Mouse (Mus musculus) kidney, postnatal 25 days (tissue): ENCODE measurements at regions not wholly inside any gene's neighbourhood (a gene's known extent, or its start where the extent isn't known, plus 50 kb on each side); places are given as distances from the start of the nearest gene placed in this dataset.

Experiments
- DNase-seq, 2 experiments: peaks; one replicate each; pipeline ENCODE4 v3.0.0; 2021; ENCODE audit warnings: mixed read lengths in 2 of 2

DNA sequence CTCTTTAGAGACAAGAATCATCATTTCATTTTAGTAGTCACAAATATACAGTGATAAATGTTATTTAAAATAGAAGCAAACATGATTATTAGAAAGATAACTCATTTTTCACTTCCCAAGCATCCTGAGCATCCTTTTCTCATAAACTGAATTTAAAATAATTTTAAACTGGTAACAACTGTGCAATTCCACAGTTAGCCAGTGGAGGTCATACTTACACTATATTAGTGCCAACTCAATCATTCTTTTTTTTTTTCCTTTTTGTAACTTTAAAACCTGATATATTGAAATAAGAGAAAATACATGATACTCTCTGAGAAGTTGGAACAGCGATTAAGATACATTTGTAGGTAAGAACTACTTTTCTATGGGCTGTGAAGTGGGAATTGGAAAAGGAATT lies 113.2 kb upstream of the Gm17509 start:
- DNase-seq, result peak in 1 of 2 experiments; percentile 2

DNA sequence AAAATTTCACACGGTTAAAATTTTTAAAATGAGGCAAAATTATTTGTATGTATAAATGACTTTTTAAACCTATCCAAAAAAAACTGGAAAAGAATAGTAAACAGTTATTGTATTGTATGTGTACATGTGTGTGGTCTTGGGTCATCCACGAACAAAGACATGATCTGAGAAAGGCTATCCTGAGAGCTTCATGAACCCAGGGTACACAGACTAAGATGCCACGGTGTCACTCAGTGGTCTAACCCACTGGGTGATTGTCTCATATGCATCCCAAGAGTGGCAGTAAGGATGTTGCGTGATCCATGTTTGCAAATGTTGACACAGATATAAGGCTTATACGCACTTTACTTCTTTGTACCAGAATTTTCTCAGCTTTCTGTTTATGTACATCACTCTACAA lies 113.7 kb upstream of the Gm17509 start:
- DNase-seq, result no peak

DNA sequence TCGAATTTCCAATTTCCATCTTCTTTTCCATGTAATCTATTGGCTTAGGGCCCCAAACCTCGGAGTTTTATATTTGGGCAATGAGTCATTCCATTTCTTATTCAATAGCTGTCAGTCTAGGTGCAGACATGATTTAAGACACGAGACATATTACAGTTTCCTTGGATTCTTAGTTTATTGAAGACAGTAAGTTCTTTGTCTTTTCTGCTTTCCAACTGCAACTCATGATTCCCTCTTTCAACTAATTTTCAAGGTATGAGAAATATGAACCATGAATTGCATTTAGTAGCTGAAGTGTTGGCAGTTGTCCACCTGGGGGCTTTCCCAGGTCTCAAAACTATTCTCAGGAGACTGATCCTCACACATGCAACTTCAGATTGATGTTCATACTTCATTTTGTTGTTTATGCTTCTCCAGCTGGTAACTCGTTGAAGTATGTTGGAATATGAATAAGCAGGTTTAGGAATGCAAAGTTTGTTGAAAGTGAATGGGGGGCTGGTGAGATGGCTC lies 160.3 kb upstream of the Gm17509 start:
- no peak for DNase-seq

- no peak for DNase-seq
Measured at GRCm38 (mm10) chr13:117383480-117384137, 162.7 kb upstream of the Gm17509 start.

DNA sequence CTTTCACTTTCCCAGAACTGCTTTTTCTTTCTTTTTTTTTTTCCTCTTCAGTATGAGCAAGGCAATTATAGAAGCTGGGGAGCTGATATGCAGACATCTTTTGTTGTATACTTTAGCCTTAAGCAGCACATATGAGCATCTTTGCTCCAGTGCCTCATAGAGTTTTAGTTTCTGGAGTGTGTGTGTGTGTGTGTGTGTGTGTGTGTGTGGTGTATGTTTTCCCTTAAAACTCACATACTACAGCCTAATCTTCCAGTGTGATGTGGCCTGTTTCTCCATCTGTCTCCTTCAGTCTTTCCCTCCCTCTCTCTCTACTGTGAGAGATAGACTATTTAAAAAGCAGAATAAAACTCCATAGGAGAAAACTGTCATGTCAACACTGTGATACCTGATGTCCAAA lies 169.4 kb upstream of the Gm17509 start:
- no peak for DNase-seq

GRCm38 (mm10) chr13:117393488-117393887 lies 172.6 kb upstream of the Gm17509 start:
- no peak for DNase-seq

GRCm38 (mm10) chr13:117401245-117401644 lies 180.4 kb upstream of the Gm17509 start:
- DNase-seq, result no peak

DNA sequence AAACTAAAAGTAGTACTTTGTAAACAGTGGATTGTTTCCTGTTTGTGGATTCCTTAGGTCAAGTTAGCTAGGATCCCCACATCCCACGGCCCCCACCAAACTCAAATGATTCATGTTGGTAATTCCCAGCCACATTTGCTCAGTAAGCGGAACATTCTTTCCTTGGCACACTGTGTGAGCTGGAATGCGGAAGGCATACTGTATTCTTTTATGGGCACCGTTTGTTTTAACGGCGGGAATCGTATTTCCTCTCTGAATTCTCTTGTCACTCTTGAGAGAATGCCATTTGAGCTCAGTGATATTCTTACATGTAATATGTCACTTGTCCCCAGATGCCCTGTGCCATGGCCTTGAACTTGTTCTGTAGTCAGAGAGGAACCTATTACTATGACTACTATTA lies 189.1 kb upstream of the Gm17509 start:
- DNase-seq, result no peak

DNA sequence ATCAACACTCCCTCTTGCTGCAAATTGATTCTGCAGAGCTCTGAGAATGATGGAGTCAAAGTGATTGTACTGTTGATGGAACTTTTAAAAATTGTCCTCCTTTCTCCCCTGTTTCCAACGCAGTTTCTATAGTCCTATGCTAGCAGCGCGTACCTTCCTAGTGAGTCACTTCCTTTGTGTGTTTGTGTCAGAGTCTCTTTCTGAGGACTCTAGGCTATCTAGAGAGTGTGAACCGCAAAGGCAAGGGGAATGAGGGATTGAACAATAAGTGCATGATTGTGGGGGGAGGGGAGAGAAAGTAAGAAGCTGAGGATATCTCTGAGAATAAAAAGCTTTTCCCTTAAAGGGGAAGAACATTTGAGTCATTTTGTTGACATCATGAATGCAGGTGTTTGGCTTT lies 188.5 kb upstream of the Hcn1 start:
- DNase-seq, result no peak

DNA sequence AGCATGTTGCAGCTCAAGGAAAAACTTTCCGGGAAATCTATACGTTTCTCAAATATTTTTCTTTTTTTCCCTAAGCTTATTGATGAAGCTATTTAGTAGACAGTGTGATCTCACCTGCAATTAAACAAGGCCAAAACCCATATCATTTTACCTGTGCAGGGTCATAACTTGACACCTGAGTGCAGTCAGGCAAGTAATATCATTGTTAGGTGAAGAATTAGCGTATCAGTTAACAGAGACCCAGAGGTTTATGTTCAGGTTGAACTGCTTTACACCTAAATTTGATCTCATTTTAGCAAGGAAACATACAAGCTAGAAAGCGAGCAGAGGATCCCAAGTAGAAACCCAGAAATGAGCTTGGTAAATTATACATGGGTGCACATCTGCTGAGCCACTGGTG lies 178.6 kb upstream of the Hcn1 start:
- no peak for DNase-seq

DNA sequence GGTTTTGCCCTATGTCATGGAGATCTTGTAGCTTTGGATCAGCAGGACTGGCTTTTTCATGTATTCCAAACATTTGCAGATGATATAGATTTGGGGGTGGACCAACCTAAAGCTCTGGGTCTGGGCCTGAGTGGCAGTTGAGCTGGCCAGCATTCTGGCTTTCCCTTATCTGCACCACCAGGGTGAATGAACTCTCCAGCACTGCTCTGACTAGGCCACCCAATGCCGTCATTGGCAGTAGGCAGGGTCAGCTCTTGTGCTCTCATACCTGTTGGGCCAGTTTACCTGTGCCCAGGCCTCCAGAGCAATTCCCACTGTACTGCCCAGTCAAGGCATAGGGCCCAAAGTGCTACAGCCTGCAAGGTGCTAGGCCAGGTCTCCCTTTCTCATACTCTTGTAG lies 177.1 kb upstream of the Hcn1 start:
- DNase-seq, result no peak

DNA sequence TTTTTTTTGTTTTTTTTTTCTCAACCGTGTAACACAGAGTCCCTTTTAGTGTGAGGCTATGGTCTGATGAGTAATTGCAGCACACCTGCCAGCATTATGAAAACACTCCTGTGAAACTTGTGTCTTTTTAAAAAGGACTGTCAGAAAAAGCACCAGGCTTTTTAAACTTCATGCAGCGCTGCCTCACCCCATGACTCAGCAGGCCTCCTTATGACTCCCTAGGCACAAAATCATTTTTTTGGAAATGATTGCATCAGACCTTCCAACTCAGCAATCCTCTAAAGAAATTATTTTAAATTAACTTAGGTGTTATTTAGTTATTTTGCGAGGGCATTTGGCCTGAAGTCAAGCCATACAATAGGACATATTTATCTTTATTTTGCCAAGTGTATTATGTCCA lies 134.7 kb upstream of the Hcn1 start:
- DNase-seq, result no peak

GRCm38 (mm10) chr13:117472726-117473125 lies 129.4 kb upstream of the Hcn1 start:
- DNase-seq, result no peak

- no peak for DNase-seq
Measured at GRCm38 (mm10) chr13:117482624-117483023, 119.5 kb upstream of the Hcn1 start.

DNA sequence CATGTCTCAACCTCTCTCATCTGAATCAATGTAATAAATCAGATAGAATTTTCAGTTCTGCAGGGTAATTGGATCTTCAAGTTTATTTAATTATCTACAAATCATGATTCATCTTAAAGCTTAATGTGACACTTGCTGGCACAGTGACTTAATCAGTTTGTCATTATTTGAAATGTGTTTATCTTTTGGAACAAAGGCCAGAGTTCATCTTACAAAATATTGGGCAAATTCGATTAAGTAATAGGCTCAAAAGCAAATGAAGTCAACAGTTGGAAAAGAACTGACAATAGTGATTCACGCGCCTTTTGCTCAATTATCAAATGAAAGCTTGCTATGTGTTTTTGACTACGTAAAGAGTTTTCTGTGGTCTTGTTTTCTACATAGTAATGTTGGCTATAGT lies 93.4 kb upstream of the Hcn1 start:
- DNase-seq, result no peak

DNA sequence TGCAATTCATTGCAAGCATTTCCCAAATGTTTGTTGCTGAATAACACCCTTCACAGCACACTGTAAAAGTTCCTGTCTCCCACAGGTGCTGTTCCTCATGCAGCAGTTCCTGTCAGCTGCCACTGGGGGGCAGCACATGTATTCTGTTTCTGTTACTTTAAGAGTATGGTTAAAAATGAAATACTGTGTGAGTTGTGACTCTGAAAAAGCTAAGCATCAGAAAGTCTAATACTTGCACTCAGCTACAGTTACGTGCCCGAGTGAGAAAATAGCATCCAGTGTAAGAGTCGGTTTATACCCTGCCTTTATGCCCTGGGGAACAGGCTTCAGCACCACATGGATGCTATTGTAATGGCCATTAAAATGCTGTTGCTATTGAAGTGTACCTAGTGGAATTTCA lies 52.0 kb upstream of the Hcn1 start:
- DNase-seq, result no peak
